Mouse (Mus musculus) myocyte (in vitro differentiated cells): ENCODE data around the gene Hs3st5. TPM values are rescaled to one million over a fixed set of nuclear protein-coding genes. Genes with fewer than 3 reads are reported as not detected.
"Not testable (repeated sequence)": the region's sequence is repeated elsewhere in the genome, so short reads cannot be mapped to it uniquely, and the experiment has no call there.

Experiments used
- H3K27me3 ChIP-seq: one replicate; pipeline ENCODE4 v1.6.1; 2011; ENCODE audit not compliant: control insufficient read depth, insufficient read depth, insufficient read length
- H3K36me3 ChIP-seq: one replicate; pipeline ENCODE4 v1.6.1; 2011; ENCODE audit not compliant: control insufficient read depth, insufficient read depth
- H3K4me2 ChIP-seq: one replicate; pipeline ENCODE4 v1.6.1; 2011; ENCODE audit warnings: low read depth, control low read depth
- H3K4me3 ChIP-seq: one replicate; pipeline ENCODE4 v1.5.1; 2011; ENCODE audit warnings: mild to moderate bottlenecking, control low read depth, moderate library complexity
- H3K79me2 ChIP-seq: one replicate; pipeline ENCODE4 v1.6.1; 2011; ENCODE audit not compliant: control insufficient read depth, insufficient read depth
- H3ac ChIP-seq: one replicate; pipeline ENCODE4 v1.6.1; 2011; ENCODE audit not compliant: control insufficient read depth, insufficient read length
- CEBPB ChIP-seq: IDR thresholded peaks from 2 replicates; pipeline ENCODE4 v1.6.1; 2011; ENCODE audit warnings: mild to moderate bottlenecking, moderate library complexity; ENCODE audit not compliant: poor library complexity, insufficient read depth, severe bottlenecking
- E2F4 ChIP-seq: IDR thresholded peaks from one replicate; pipeline ENCODE4 v1.6.1; 2011; ENCODE audit warnings: mild to moderate bottlenecking, control low read depth, moderate library complexity; ENCODE audit not compliant: insufficient read depth
- MAX ChIP-seq: IDR thresholded peaks from one replicate; pipeline ENCODE4 v1.6.1; 2011; ENCODE audit warnings: low read depth, mild to moderate bottlenecking, control low read depth
- MYOD1 ChIP-seq, 3 experiments: IDR thresholded peaks; one replicate each; pipeline ENCODE4 v1.6.1; 2011; ENCODE audit warnings: control low read depth in 2 of 3, low read depth in 2 of 3, mild to moderate bottlenecking in 2 of 3, moderate library complexity in 1 of 3; ENCODE audit not compliant: insufficient read length in 2 of 3, control insufficient read depth in 1 of 3
- MYOG ChIP-seq, 3 experiments: IDR thresholded peaks; one replicate each; pipeline ENCODE4 v1.6.1; 2011; ENCODE audit warnings: control low read depth in 2 of 3, low read depth in 2 of 3, mild to moderate bottlenecking in 2 of 3; ENCODE audit not compliant: insufficient read length in 2 of 3, control insufficient read depth in 1 of 3, insufficient read depth in 1 of 3
- POLR2A ChIP-seq: IDR thresholded peaks from one replicate; pipeline ENCODE4 v1.6.1; 2011; ENCODE audit warnings: low read depth, mild to moderate bottlenecking, control low read depth, moderate library complexity; ENCODE audit not compliant: insufficient read length
- POLR2AphosphoS2 ChIP-seq: IDR thresholded peaks from one replicate; pipeline ENCODE4 v1.6.1; 2011; ENCODE audit warnings: low read depth, control low read depth; ENCODE audit not compliant: insufficient read length
- REST ChIP-seq: IDR thresholded peaks from one replicate; pipeline ENCODE4 v1.6.1; 2011; ENCODE audit warnings: mild to moderate bottlenecking, control low read depth, moderate library complexity; ENCODE audit not compliant: insufficient read depth, insufficient read length
- SRF ChIP-seq: IDR thresholded peaks from one replicate; pipeline ENCODE4 v1.6.1; 2011; ENCODE audit warnings: low read depth; ENCODE audit not compliant: control insufficient read depth, insufficient read length
- TCF12 ChIP-seq: IDR thresholded peaks from one replicate; pipeline ENCODE4 v1.6.1; 2011; ENCODE audit warnings: mild to moderate bottlenecking, control low read depth; ENCODE audit not compliant: poor library complexity, insufficient read depth, severe bottlenecking
- TCF3 ChIP-seq: IDR thresholded peaks from one replicate; pipeline ENCODE4 v1.6.1; 2011; ENCODE audit warnings: low read depth, control low read depth; ENCODE audit not compliant: insufficient read length
- USF1 ChIP-seq: IDR thresholded peaks from one replicate; pipeline ENCODE4 v1.6.1; 2011; ENCODE audit warnings: low read depth, mild to moderate bottlenecking, control low read depth, moderate library complexity
- polyA plus RNA-seq: library from polyadenylated mRNA; unstranded; fragments of >200 nt; fragmentation: generic; extraction: Trizol; gene quantifications from one replicate; pipeline ENCODE4 v1.2.1, GENCODE M21; 2012; ENCODE audit warnings: missing spikeins

The Hs3st5 gene
- polyA plus RNA-seq, 1 experiment: 0.31 TPM

GRCm38 (mm10) chr10:36533633-36534335, 27.2 kb downstream of the Hs3st5 start:
- Histone ChIP-seq H3K27me3 (no peaks in the 10 kb centered on the region), H3K4me3 (no peak overlapping the region), H3K4me2 (no peak overlapping the region), H3ac (no peak overlapping the region), H3K79me2 (no peaks in the 10 kb centered on the region), H3K36me3 (no peaks in the 10 kb centered on the region)
- no peak for TF ChIP-seq POLR2A
- TF ChIP-seq TCF12: no peak
- TF ChIP-seq MYOG (IDR thresholded peaks at IDR 0.05; ENCODE audit: control insufficient read depth in 1 of 3, insufficient read depth in 1 of 3, insufficient read length in 2 of 3, low read depth in 2 of 3): no peak
- no peak for TF ChIP-seq REST
- no peak for TF ChIP-seq MAX

- Histone ChIP-seq H3K79me2 (no peaks in the 10 kb centered on the region), H3K27me3 (no peaks in the 10 kb centered on the region), H3K36me3 (no peaks in the 10 kb centered on the region), H3K4me3 (no peak overlapping the region), H3ac (no peak overlapping the region), H3K4me2 (no peak overlapping the region)
- TF ChIP-seq REST (no peak), MYOG (IDR thresholded peaks at IDR 0.05; ENCODE audit: control insufficient read depth in 1 of 3, insufficient read depth in 1 of 3, insufficient read length in 2 of 3, low read depth in 2 of 3) (no peak), TCF3 (no peak), CEBPB (no peak), E2F4 (no peak), POLR2AphosphoS2 (no peak), USF1 (no peak), MYOD1 (IDR thresholded peaks at IDR 0.05; ENCODE audit: control insufficient read depth in 1 of 3, insufficient read length in 2 of 3, low read depth in 2 of 3) (no peak), TCF12 (no peak), SRF (no peak), POLR2A (no peak), MAX (no peak)
Measured at GRCm38 (mm10) chr10:36546622-36547021, 40.0 kb downstream of the Hs3st5 start.

- H3K4me3 ChIP-seq, H3K4me2 ChIP-seq, H3K36me3 ChIP-seq, H3ac ChIP-seq, H3K27me3 ChIP-seq, H3K79me2 ChIP-seq: not testable (repeated sequence)
Measured at GRCm38 (mm10) chr10:36547713-36548112, 41.1 kb downstream of the Hs3st5 start.

GRCm38 (mm10) chr10:36554057-36554456, 47.4 kb downstream of the Hs3st5 start:
- Histone ChIP-seq H3K4me2 (no peak overlapping the region), H3K36me3 (no peaks in the 10 kb centered on the region), H3K27me3 (no peaks in the 10 kb centered on the region), H3K79me2 (no peaks in the 10 kb centered on the region), H3ac (no peak overlapping the region), H3K4me3 (no peak overlapping the region)
- TF ChIP-seq USF1 (no peak), POLR2AphosphoS2 (no peak), E2F4 (no peak), CEBPB (no peak), POLR2A (no peak), TCF3 (no peak), TCF12 (no peak), SRF (no peak), MAX (no peak), MYOD1 (IDR thresholded peaks at IDR 0.05; ENCODE audit: control insufficient read depth in 1 of 3, insufficient read length in 2 of 3, low read depth in 2 of 3) (no peak), REST (no peak)

GRCm38 (mm10) chr10:36554941-36555888, 48.6 kb downstream of the Hs3st5 start:
- Histone ChIP-seq H3K79me2 (no peaks in the 10 kb centered on the region), H3K27me3 (no peaks in the 10 kb centered on the region), H3K4me3 (no peak overlapping the region), H3K4me2 (no peak overlapping the region), H3ac (no peak overlapping the region), H3K36me3 (no peaks in the 10 kb centered on the region)
- no peak for TF ChIP-seq SRF
- TF ChIP-seq MYOG (IDR thresholded peaks at IDR 0.05; ENCODE audit: control insufficient read depth in 1 of 3, insufficient read depth in 1 of 3, insufficient read length in 2 of 3, low read depth in 2 of 3): no peak
- TF ChIP-seq MAX: no peak
- TF ChIP-seq CEBPB: no peak
- TF ChIP-seq REST: no peak
- TF ChIP-seq MYOD1 (IDR thresholded peaks at IDR 0.05; ENCODE audit: control insufficient read depth in 1 of 3, insufficient read length in 2 of 3, low read depth in 2 of 3): no peak
- no peak for TF ChIP-seq TCF3
- TF ChIP-seq POLR2AphosphoS2: no peak
- TF ChIP-seq POLR2A: no peak
- TF ChIP-seq TCF12: no peak
